Mouse (Mus musculus) kidney, adult 2 months (tissue): ENCODE results near the gene Scn1b.

Experiments used
- CTCF ChIP-seq: fragments of 200-500 bp; conservative IDR thresholded peaks from 2 replicates; pipeline ENCODE4 v1.5.1; 2011; ENCODE audit warnings: low read depth, mild to moderate bottlenecking, control low read depth, low read length, moderate library complexity, mixed read lengths; ENCODE audit not compliant: insufficient read depth, insufficient read length
- POLR2A ChIP-seq: fragments of 200-500 bp; IDR thresholded peaks from one replicate; pipeline ENCODE4 v1.6.1; 2011; ENCODE audit warnings: low read depth, low read length, control low read depth

GRCm38 (mm10) chr7:31098697-31099611 lies 27.8 kb downstream of the Scn1b start:
- 0 out of 2 replicates have a peak, but pooled peaks have one; percentile 9 for TF ChIP-seq CTCF
- no peak for TF ChIP-seq POLR2A
